Mouse (Mus musculus): ENCODE data around the gene Ttc28.

GRCm38 (mm10) chr5:110831036-110831720 lies 48.4 kb upstream of the Ttc28 start:
- TF ChIP-seq CTCF (IDR thresholded peaks at IDR 0.05; ENCODE audit: extremely low read depth, insufficient read depth, insufficient read length, insufficient replicate concordance) (no peak), POLR2A (IDR thresholded peaks at IDR 0.05; ENCODE audit: low read depth, low read length) (no peak)

Data from spleen, adult 2 months (tissue).